Mouse (Mus musculus) splenic B cell, adult 2 months (primary cell): ENCODE results near the gene Foxo1.

Source experiments
- DNase-seq: peaks from one replicate; pipeline ENCODE4 v3.0.0-alpha.2; 2011; ENCODE audit warnings: low read depth, low spot score
- H3K27me3 ChIP-seq: 2 replicates; pipeline ENCODE4 v1.6.1; 2012; ENCODE audit warnings: mild to moderate bottlenecking, low read length, moderate library complexity, mixed read lengths; ENCODE audit not compliant: control insufficient read depth, poor library complexity, insufficient read depth, severe bottlenecking
- H3K36me3 ChIP-seq: 2 replicates; pipeline ENCODE4 v1.6.1; 2012; ENCODE audit warnings: mild to moderate bottlenecking, low read length, moderate library complexity, mixed read lengths; ENCODE audit not compliant: control insufficient read depth, poor library complexity, insufficient read depth, severe bottlenecking

Foxo1 gene

DNA sequence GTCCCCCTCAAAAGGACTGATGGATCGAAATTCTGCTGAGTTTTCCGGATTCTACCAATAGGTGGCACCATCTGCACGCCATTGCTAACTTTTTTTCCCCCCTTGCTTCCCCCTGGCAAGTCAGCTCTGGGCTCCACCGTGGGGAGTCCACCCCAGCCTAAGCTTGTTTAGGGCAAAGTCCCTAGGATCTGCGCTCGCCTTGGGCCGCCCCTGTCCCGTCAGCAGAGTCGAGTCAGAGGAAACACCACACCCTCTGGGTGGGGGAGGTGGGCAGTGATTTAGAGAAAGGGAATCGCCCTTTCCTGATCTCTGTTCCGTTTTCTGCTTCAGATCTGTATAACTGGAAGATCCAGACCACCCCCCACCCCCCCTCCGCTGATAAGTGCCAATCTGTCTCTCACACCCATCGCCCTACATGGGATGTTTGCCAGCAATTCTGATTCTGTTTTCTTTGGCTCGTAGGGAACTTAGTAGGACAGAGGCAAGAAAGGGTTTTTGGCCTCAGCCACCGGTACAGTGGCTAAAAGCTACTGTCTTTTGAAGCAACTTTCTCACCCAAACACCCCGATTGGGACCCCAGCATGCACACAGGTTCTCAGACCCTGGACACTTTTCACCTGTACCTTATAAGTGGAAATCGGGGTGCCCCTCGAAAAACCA, 10.2 kb upstream of the Foxo1 start:
- Histone ChIP-seq H3K36me3 (no peaks in the 10 kb centered on the region), H3K27me3 (no peaks in the 10 kb centered on the region)
- DNase-seq: peak; percentile 80

DNA sequence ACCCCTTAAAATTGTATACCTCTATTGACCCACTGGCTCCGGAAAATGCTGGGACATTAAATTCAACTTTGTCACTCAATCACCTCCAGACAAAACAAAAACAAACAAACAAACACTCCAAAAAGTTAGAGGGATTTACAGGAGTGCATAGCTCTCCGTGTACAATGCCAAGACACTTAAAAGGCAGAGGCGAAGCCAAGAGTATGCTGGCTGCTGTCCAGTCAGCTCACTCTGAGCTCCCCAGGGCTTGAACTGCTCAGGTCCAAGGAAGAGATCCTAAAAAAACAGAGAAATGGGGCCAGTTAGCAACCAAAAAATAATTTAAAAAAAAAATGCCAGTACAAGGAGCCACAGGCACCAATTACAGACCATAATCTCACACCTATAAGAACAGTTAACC, 9.6 kb upstream of the Foxo1 start:
- Histone ChIP-seq H3K36me3 (no peaks in the 10 kb centered on the region), H3K27me3 (no peaks in the 10 kb centered on the region)
- DNase-seq: no peak

DNA sequence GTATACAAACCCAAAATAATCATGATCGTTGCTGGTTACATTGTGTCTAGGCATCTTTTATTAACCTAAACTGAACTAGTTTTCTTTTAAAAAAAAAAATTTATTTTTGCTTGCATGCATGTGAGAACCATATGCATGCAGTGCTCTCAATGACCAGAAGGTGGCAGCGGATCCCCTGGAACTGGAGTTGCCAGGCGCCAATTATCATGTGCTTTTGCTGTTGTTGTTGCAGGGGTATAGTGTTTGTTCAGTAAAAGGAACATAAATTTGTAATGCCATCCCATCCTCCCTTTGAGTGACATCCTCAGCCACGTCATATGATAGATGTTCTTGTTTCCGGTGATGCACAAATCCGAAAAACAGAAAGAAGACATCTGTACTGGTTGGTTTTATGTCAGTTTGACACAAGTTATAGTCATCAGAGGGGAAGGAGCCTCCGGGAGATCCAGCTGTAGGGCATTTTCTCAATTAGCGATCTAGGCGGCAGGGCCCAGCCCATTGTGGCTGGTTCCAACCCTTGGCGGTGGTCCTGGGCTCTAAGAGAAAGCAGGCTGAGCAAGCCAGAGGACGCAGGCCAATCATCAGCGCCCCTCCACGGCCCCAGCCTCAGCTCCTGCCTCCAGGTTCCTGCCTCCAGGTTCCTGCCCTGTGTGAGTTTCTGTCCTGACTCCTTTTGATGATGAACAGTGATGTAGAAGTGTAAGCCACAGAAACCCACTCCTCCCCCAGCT, 5.5 kb upstream of the Foxo1 start:
- peak; percentile 92 for DNase-seq
- Histone ChIP-seq H3K27me3 (no peaks in the 10 kb centered on the region), H3K36me3 (no peaks in the 10 kb centered on the region)

DNA sequence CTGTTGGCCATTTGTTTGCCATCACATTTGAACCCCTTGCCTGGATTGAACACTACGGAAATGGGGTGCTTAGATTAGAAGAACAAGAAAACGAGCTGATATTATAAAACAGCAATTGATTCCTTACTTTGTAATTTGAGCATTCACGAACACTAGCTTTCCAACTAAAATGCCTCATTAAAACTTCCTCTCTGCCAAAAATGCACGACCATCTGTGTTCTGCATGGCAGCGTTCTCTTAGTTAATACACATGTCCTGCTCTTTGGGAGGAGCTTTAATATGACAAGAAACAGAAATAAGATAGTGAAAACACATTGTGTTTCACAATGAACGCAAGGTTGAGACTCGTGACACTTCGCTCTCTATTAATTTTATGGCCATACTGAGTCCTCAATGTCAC, 3.8 kb upstream of the Foxo1 start:
- Histone ChIP-seq H3K27me3 (no peaks in the 10 kb centered on the region), H3K36me3 (no peaks in the 10 kb centered on the region)
- DNase-seq: no peak

DNA sequence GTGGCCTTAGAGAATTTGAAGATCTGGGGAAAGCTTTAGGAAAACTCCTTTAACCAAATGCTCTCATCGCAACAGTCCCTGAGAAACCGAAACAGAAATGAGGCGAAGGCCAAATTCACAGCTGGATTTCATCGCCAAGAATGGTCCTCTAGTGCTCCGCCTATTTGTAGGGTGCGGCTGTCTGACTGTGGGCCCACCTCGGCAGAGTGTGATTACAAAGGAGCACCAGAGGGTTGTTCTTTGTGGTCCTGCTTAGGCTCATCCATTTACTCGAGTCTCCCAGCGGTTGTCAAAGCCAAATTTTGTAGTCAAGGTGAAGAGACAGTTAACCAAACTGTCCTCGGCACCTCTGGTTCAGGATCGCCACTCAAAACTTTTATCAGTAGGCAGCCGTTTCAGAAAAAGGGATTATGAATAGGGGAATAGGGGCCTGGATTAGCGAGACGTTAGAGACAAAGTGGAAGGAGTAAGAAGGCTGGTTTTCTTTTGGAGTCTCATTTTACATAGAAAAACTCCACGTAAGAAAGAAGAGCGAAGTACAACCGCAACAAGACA, 1.5 kb upstream of the Foxo1 start:
- DNase-seq: peak; percentile 35
- Histone ChIP-seq H3K36me3 (peaks cover 2% of the 10 kb centered on the region; the same call in 1 of the 2 replicates), H3K27me3 (no peaks in the 10 kb centered on the region)

DNA sequence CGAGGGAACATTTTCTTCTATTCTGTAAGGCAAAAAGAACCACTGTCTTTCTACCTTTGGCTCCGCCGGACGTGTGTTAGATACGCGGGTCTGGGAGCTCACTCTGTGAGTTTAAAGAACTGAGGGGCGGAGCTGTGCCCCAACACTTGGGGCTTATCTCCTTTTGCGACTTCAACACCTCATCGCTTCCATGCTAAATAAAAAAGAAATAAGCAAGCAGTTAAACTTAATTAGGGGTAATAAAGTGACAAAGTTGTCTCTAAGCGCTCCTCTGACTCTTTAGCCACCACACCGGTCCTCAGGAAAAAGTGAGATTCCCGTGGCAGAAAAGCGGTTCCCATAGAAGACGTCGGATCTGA, 864 bp upstream of the Foxo1 start:
- Histone ChIP-seq H3K27me3 (no peaks in the 10 kb centered on the region), H3K36me3 (peaks cover 2% of the 10 kb centered on the region; the same call in 1 of the 2 replicates)
- peak; percentile 57 for DNase-seq

DNA sequence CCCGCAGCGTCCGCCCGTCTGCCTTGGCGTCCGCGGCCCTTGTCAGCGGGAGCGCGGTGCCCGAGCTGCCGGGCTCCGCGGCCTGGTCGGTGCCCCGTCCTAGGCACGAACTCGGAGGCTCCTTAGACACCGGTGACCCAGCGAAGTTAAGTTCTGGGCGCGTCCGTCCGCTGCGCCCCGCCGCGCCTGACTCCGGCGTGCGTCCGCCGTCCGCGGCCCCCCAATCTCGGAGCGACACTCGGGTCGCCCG, 276 bp downstream of the Foxo1 start:
- DNase-seq: no peak
- peaks cover 3% of the 10 kb centered on the region; the same call in 1 of the 2 replicates for H3K36me3 ChIP-seq

DNA sequence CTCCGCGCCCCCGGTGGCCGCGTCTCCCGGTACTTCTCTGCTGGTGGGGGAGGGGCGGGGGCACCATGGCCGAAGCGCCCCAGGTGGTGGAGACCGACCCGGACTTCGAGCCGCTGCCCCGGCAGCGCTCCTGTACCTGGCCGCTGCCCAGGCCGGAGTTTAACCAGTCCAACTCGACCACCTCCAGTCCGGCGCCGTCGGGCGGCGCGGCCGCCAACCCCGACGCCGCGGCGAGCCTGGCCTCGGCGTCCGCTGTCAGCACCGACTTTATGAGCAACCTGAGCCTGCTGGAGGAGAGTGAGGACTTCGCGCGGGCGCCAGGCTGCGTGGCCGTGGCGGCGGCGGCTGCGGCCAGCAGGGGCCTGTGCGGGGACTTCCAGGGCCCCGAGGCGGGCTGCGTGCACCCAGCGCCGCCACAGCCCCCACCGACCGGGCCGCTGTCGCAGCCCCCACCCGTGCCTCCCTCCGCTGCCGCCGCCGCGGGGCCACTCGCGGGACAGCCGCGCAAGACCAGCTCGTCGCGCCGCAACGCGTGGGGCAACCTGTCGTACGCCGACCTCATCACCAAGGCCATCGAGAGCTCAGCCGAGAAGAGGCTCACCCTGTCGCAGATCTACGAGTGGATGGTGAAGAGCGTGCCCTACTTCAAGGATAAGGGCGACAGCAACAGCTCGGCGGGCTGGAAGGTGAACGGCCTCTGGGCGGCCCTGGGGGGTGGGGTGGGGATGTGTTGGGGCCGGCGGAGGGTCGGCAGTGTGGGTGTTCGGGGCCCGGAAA, 789 bp downstream of the Foxo1 start:
- H3K36me3 ChIP-seq: peaks cover 3% of the 10 kb centered on the region; the same call in 1 of the 2 replicates
- no peaks in the 10 kb centered on the region for H3K27me3 ChIP-seq
- DNase-seq: peak; percentile 68

More for the DNA sequence above, 276 bp downstream of the Foxo1 start:
- H3K27me3 ChIP-seq: no peaks in the 10 kb centered on the region

DNA sequence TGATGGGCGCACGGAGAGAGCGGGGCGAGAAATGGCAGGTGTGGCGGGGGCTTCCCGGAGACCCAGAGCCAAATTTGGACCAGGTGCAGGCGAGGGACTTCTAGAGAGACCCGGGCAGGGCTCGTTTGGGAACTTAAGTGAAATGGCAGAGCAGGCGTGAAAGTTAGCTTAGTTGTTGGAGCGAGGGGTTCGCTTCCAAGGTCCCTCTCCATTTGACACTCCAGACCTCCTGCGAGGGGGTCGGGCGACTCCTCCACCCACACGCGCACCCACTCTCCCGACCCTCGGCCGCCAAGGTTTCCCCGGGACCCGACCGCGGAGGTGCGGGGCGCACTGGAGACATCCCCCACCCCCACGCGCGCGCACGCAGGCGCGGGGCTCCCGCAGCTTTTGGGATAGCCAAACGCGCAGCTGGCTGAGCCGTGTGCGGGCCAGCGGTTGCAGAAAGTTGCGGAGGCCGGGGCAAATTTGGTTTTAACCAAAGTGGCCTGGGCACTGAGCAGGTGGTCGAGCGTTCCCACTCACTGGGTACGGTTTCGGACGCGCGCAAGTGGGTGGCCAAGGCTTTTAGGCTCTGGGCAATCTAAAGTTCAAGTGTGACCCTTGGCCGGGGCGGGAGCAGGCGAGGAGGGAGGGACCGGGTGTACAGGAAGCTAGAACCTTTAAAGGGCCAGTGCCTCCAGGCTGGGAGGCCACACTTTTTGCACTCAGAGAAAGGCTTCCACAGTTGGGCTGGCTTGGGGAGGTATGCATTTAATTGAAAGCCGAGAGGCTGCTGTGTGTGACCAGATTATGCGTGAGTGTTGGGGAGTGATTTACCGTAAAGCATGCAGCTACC, 1.6 kb downstream of the Foxo1 start:
- DNase-seq: peak; percentile 70
- H3K36me3 ChIP-seq: peaks cover 3% of the 10 kb centered on the region; the same call in 1 of the 2 replicates
- H3K27me3 ChIP-seq: no peaks in the 10 kb centered on the region

DNA sequence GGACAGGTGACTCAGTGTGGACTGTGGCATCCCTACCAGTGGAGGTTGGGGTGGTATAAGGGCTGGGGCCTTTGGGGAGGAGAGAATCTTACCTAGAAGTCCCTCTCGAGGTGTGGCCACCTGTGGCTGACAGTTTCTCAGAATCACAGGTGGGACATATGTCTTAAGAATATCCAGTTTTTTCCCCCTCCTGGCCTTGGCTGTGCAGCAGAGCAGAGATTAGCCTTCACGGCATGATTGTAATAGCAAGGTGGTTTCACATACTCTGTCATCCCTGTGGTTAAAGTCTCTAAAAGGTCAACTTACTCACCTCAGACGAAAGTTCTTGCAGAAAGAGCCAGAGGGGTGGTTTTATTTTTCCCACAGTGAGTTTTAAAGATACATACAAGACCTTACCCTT, 2.4 kb downstream of the Foxo1 start:
- DNase-seq: peak; percentile 24
- H3K36me3 ChIP-seq: peaks cover 3% of the 10 kb centered on the region; the same call in 1 of the 2 replicates
- H3K27me3 ChIP-seq: no peaks in the 10 kb centered on the region

DNA sequence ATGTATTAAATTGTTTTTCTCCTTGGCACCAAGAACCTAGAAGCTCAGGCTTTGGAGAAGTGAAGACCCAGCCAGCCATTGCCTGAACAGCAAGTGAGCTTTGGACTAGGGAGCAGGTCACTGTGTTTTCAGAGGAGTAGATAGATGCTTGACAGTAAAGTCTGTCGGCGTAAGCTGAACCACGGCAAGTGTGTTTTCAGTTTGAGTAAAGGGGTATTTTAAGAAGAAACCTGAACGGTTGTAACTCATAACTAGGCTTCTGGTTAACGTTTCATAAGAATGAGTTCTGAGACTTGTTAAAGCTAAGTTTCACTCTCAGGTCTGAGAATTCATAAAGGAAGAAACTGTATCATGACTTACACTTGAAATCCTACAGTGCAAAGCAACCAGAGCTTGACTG, 3.2 kb downstream of the Foxo1 start:
- H3K27me3 ChIP-seq: no peaks in the 10 kb centered on the region
- peaks cover 3% of the 10 kb centered on the region; the same call in 1 of the 2 replicates for H3K36me3 ChIP-seq
- DNase-seq: no peak

DNA sequence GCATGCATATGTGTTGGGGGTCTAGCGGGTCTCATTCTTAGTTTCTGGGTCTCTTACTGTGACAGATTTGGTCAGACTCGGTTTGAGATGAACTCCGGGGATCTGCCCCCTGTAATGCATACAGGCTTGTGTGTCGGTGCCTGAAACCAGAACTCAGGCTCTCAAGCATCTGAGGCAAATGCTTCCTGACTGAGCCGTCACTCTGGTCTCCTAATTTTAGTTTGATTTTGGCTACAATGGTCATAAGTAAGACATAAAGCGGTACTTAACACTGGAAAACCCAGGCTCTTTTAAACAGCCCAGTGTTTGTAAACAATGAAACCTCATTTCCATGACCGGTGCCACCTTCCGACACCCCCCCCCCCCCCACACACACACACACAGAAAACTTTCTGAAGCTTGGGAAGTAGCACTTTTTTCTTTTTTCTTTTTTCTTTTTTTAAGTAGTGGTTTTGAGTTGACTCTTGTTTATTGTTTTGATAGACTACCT, 4.3 kb downstream of the Foxo1 start:
- Histone ChIP-seq H3K27me3 (no peaks in the 10 kb centered on the region), H3K36me3 (peaks cover 3% of the 10 kb centered on the region; the same call in 1 of the 2 replicates)
- no peak for DNase-seq

DNA sequence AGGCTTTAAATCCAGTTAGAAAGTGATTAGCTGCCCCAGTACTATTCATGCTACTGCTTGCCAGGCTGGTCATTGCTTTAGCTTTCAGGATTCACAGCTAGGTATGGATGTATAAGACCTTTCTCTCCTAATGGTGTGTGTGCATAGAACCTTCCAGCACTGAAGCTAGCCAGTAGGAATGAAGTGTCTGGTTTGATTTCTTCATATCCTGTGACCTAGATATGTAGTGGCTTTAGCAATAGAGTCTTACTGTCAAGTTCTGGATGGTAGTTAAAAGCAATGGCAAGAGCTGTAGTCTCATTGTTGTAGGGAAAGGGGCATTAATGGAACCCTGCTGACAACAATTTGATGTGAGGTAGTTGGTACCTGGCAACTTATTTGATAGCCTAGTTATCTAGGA, 6.3 kb downstream of the Foxo1 start:
- H3K36me3 ChIP-seq: peaks cover 3% of the 10 kb centered on the region; the same call in 1 of the 2 replicates
- H3K27me3 ChIP-seq: no peaks in the 10 kb centered on the region
- no peak for DNase-seq

DNA sequence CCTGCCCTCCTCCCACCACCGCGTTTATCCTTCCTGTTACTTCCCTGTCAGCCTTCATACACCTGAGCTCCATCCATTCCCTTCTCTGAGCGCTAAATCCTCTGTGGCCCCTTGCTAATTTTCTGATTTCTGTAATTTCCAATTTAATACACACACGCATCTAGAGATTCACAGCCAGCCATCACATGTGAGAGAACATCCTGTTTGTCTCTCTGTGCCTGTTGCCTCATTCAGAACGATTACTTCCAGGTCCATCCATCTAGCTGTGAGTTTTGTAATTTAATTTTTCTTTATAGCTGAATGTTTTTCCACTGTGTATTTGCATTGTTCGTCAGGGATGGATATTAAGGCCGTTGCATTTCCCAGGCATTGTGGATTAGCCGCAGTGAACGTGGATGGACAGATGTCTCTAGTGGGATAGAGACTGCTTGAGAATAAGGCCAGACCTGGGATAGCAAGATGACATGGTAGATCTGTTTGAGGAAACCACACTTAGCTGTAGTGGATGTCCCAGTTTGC, 7.0 kb downstream of the Foxo1 start:
- Histone ChIP-seq H3K36me3 (peaks cover 3% of the 10 kb centered on the region; the same call in 1 of the 2 replicates), H3K27me3 (no peaks in the 10 kb centered on the region)
- DNase-seq: no peak
